Mouse (Mus musculus): Measurements from ENCODE around the gene Rnf220.
"Not testable (repeated sequence)": the region's sequence is repeated elsewhere in the genome, so short reads cannot be mapped to it uniquely, and the experiment has no call there.

Gene Rnf220

GRCm38 (mm10) chr4:117262101-117262913, 234.5 kb downstream of the Rnf220 start:
- H3K4me1 ChIP-seq (replicated peaks; ENCODE audit: low read depth, low read length) = peaks cover 30% of the 10 kb centered on the region
- H3K9me3 ChIP-seq (ENCODE audit: low read length) = no peaks in the 10 kb centered on the region
- H3K27me3 ChIP-seq (ENCODE audit: insufficient read depth, low read length) = no peaks in the 10 kb centered on the region
- H3K36me3 ChIP-seq (ENCODE audit: insufficient read depth, low read length) = no peaks in the 10 kb centered on the region
- H3K4me3 ChIP-seq (replicated peaks; ENCODE audit: low read length) = no peak overlapping the region
- TF ChIP-seq POU5F1 (IDR thresholded peaks at IDR 0.05; ENCODE audit: borderline replicate concordance, low read length) (no peak), CTCF (conservative IDR thresholded peaks at IDR 0.05; ENCODE audit: low read length) (no peak), NANOG (IDR thresholded peaks at IDR 0.05; ENCODE audit: borderline replicate concordance, low read length) (no peak)

GRCm38 (mm10) chr4:117261222-117261621, 235.6 kb downstream of the Rnf220 start:
- no peaks in the 10 kb centered on the region for H3K9me3 ChIP-seq (ENCODE audit: low read length)
- no peaks in the 10 kb centered on the region for H3K27me3 ChIP-seq (ENCODE audit: insufficient read depth, low read length)
- no peak overlapping the region for H3K4me3 ChIP-seq (replicated peaks; ENCODE audit: low read length)
- TF ChIP-seq CTCF (conservative IDR thresholded peaks at IDR 0.05; ENCODE audit: low read length) (peak; percentile 27), NANOG (IDR thresholded peaks at IDR 0.05; ENCODE audit: borderline replicate concordance, low read length) (no peak), POU5F1 (IDR thresholded peaks at IDR 0.05; ENCODE audit: borderline replicate concordance, low read length) (no peak)
- no peaks in the 10 kb centered on the region for H3K36me3 ChIP-seq (ENCODE audit: insufficient read depth, low read length)
- peaks cover 30% of the 10 kb centered on the region for H3K4me1 ChIP-seq (replicated peaks; ENCODE audit: low read depth, low read length)

- not testable (repeated sequence) for H3K36me3 ChIP-seq (ENCODE audit: insufficient read depth, low read length); H3K9me3 ChIP-seq (ENCODE audit: low read length); H3K27me3 ChIP-seq (ENCODE audit: insufficient read depth, low read length); H3K4me3 ChIP-seq (replicated peaks; ENCODE audit: low read length)
- peak; percentile 70 for TF ChIP-seq CTCF (conservative IDR thresholded peaks at IDR 0.05; ENCODE audit: low read length)
- peaks cover 35% of the 10 kb centered on the region for H3K4me1 ChIP-seq (replicated peaks; ENCODE audit: low read depth, low read length)
These were observed 236.9 kb downstream of the Rnf220 start for GRCm38 (mm10) chr4:117259909-117260308.

- TF ChIP-seq CTCF (conservative IDR thresholded peaks at IDR 0.05; ENCODE audit: low read length) (no peak), NANOG (IDR thresholded peaks at IDR 0.05; ENCODE audit: borderline replicate concordance, low read length) (no peak), POU5F1 (IDR thresholded peaks at IDR 0.05; ENCODE audit: borderline replicate concordance, low read length) (no peak)
- H3K27me3 ChIP-seq (ENCODE audit: insufficient read depth, low read length) = peaks cover 5% of the 10 kb centered on the region; the same call in 1 of the 2 replicates
- H3K4me1 ChIP-seq (replicated peaks; ENCODE audit: low read depth, low read length) = peaks cover 48% of the 10 kb centered on the region
- no peak overlapping the region for H3K4me3 ChIP-seq (replicated peaks; ENCODE audit: low read length)
- H3K9me3 ChIP-seq (ENCODE audit: low read length) = no peaks in the 10 kb centered on the region
- H3K36me3 ChIP-seq (ENCODE audit: insufficient read depth, low read length) = no peaks in the 10 kb centered on the region
These were observed 242.2 kb downstream of the Rnf220 start for GRCm38 (mm10) chr4:117254672-117255071.

- Histone ChIP-seq H3K4me3 (replicated peaks; ENCODE audit: low read length) (no peak overlapping the region), H3K4me1 (replicated peaks; ENCODE audit: low read depth, low read length) (peaks cover 48% of the 10 kb centered on the region), H3K27me3 (ENCODE audit: insufficient read depth, low read length) (peaks cover 5% of the 10 kb centered on the region; the same call in 1 of the 2 replicates), H3K9me3 (ENCODE audit: low read length) (no peaks in the 10 kb centered on the region), H3K36me3 (ENCODE audit: insufficient read depth, low read length) (no peaks in the 10 kb centered on the region)
- no peak for TF ChIP-seq CTCF (conservative IDR thresholded peaks at IDR 0.05; ENCODE audit: low read length)
- no peak for TF ChIP-seq POU5F1 (IDR thresholded peaks at IDR 0.05; ENCODE audit: borderline replicate concordance, low read length)
- no peak for TF ChIP-seq NANOG (IDR thresholded peaks at IDR 0.05; ENCODE audit: borderline replicate concordance, low read length)
These were observed 242.7 kb downstream of the Rnf220 start for GRCm38 (mm10) chr4:117254017-117254627.

GRCm38 (mm10) chr4:117253218-117254016, 243.4 kb downstream of the Rnf220 start:
- Histone ChIP-seq H3K4me1 (replicated peaks; ENCODE audit: low read depth, low read length) (peaks cover 44% of the 10 kb centered on the region), H3K27me3 (ENCODE audit: insufficient read depth, low read length) (peaks cover 5% of the 10 kb centered on the region; the same call in 1 of the 2 replicates), H3K36me3 (ENCODE audit: insufficient read depth, low read length) (no peaks in the 10 kb centered on the region), H3K4me3 (replicated peaks; ENCODE audit: low read length) (no peak overlapping the region), H3K9me3 (ENCODE audit: low read length) (peaks cover 2% of the 10 kb centered on the region; the same call in 1 of the 2 replicates)
- TF ChIP-seq CTCF (conservative IDR thresholded peaks at IDR 0.05; ENCODE audit: low read length) (no peak), NANOG (IDR thresholded peaks at IDR 0.05; ENCODE audit: borderline replicate concordance, low read length) (0 out of 2 replicates have a peak, but pooled peaks have one; percentile 7)

- no peak overlapping the region for H3K4me3 ChIP-seq (replicated peaks; ENCODE audit: low read length)
- no peaks in the 10 kb centered on the region for H3K36me3 ChIP-seq (ENCODE audit: insufficient read depth, low read length)
- peaks cover 5% of the 10 kb centered on the region; the same call in 1 of the 2 replicates for H3K27me3 ChIP-seq (ENCODE audit: insufficient read depth, low read length)
- peaks cover 44% of the 10 kb centered on the region for H3K4me1 ChIP-seq (replicated peaks; ENCODE audit: low read depth, low read length)
- TF ChIP-seq NANOG (IDR thresholded peaks at IDR 0.05; ENCODE audit: borderline replicate concordance, low read length) = no peak
- no peak for TF ChIP-seq CTCF (conservative IDR thresholded peaks at IDR 0.05; ENCODE audit: low read length)
- no peak for TF ChIP-seq POU5F1 (IDR thresholded peaks at IDR 0.05; ENCODE audit: borderline replicate concordance, low read length)
- H3K9me3 ChIP-seq (ENCODE audit: low read length) = peaks cover 4% of the 10 kb centered on the region; the same call in 1 of the 2 replicates
These were observed 244.1 kb downstream of the Rnf220 start for GRCm38 (mm10) chr4:117252755-117253154.

GRCm38 (mm10) chr4:117252351-117252750, 244.5 kb downstream of the Rnf220 start:
- Histone ChIP-seq H3K27me3 (ENCODE audit: insufficient read depth, low read length) (peaks cover 7% of the 10 kb centered on the region; the same call in 1 of the 2 replicates), H3K4me3 (replicated peaks; ENCODE audit: low read length) (peak overlapping the region; percentile 82), H3K9me3 (ENCODE audit: low read length) (peaks cover 4% of the 10 kb centered on the region; the same call in 1 of the 2 replicates), H3K4me1 (replicated peaks; ENCODE audit: low read depth, low read length) (peaks cover 44% of the 10 kb centered on the region), H3K36me3 (ENCODE audit: insufficient read depth, low read length) (no peaks in the 10 kb centered on the region)
- 0 out of 2 replicates have a peak, but pooled peaks have one; percentile 9 for TF ChIP-seq POU5F1 (IDR thresholded peaks at IDR 0.05; ENCODE audit: borderline replicate concordance, low read length)
- TF ChIP-seq CTCF (conservative IDR thresholded peaks at IDR 0.05; ENCODE audit: low read length) = no peak
